ENCODE assay signal across 14 mouse cellular contexts in the genomic region with DNA sequence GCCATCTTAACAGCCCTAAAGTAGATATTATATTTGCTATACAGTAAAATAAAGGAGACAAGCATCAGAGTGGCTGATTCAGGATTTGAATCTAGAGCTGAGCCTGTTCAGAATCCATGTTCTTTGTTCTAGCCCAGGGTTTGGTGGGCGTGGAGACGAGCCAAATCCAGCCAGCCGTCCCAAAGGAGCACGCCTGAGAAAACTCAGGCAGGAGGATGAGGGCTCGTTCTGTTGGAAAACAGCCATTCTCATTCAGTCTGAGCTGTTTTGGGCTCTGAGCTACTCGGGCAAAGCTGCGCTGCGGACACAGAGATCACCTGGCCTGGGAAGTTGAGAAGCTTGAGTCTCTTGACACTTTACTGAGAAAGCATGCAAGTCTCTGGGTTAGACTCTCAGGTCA.
"Had no signal": no experiment of that assay in that cellular context is flagged by ENCODE, and none has a peak within 500 bp of the region (broad histone marks: within the 10 kb centered on the region; RNA-seq: fewer than 3 reads in every experiment).

No protein-coding gene starts in this region.

- H3K4me3 ChIP-seq: limb, embryonic 12.5 days; liver, embryonic 13.5 days; lung, embryonic 15.5 days; megakaryocyte, embryonic 14.5 days; neural tube, embryonic 12.5 days had no signal

- DNase-seq: kidney, postnatal 10 days; kidney, postnatal 4 days; liver; liver, embryonic 13.5 days; liver, postnatal 0 days; lung, postnatal 14 days; thymus, postnatal 4 days had no signal

- H3K27me3 ChIP-seq: limb, embryonic 12.5 days; liver, embryonic 13.5 days; lung, embryonic 15.5 days; neural tube, embryonic 12.5 days had no signal

- H3K36me3 ChIP-seq: limb, embryonic 12.5 days; liver, embryonic 13.5 days; lung, embryonic 15.5 days; neural tube, embryonic 12.5 days had no signal

- H3K9me3 ChIP-seq: liver, embryonic 13.5 days; lung, embryonic 15.5 days; megakaryocyte, embryonic 14.5 days; neural tube, embryonic 12.5 days had no signal

- H3K4me1 ChIP-seq: liver, embryonic 13.5 days; megakaryocyte, embryonic 14.5 days; neural tube, embryonic 12.5 days had no signal

- H3K27ac ChIP-seq: limb, embryonic 12.5 days; liver, embryonic 13.5 days; lung, embryonic 15.5 days; macrophage; neural tube, embryonic 12.5 days; stomach, postnatal 0 days had no signal

- ATAC-seq: liver, postnatal 0 days had no signal

- H3K4me2 ChIP-seq: limb, embryonic 12.5 days; liver, embryonic 13.5 days; lung, embryonic 15.5 days; midbrain, embryonic 11.5 days; neural tube, embryonic 12.5 days had no signal

- H3K9ac ChIP-seq: limb, embryonic 12.5 days; liver, embryonic 13.5 days; liver, postnatal 0 days; lung, embryonic 15.5 days; neural tube, embryonic 12.5 days had no signal
